Mouse (Mus musculus) stomach, postnatal 0 days (tissue): ENCODE results near the gene Olfr1441. TPM values are rescaled to one million over a fixed set of nuclear protein-coding genes. Genes with fewer than 3 reads are reported as not detected.

Experiments
- ATAC-seq: fragments of 200-750 bp; cut with Nextera tagmentation; 2 replicates; pipeline ENCODE4 v1.8.0; 2017; ENCODE audit not compliant: low FRiP score, low TSS enrichment
- DNase-seq: peaks from one replicate; pipeline ENCODE4 v3.0.0-alpha.2; 2016; ENCODE audit warnings: low spot score
- H3K27ac ChIP-seq: fragments of 300-500 bp; sonication (generic); replicated peaks from 2 replicates; pipeline ENCODE4 v1.5.1; 2014; ENCODE audit warnings: mild to moderate bottlenecking, control low read depth
- H3K27me3 ChIP-seq: fragments of 300-500 bp; sonication (generic); 2 replicates; pipeline ENCODE4 v1.6.1; 2014; ENCODE audit warnings: low read length; ENCODE audit not compliant: control insufficient read depth, insufficient read depth
- H3K36me3 ChIP-seq: fragments of 300-500 bp; sonication (generic); 2 replicates; pipeline ENCODE4 v1.6.1; 2014; ENCODE audit warnings: low read length, mixed read lengths; ENCODE audit not compliant: control insufficient read depth, insufficient read depth
- H3K4me1 ChIP-seq: fragments of 300-500 bp; sonication (generic); replicated peaks from 2 replicates; pipeline ENCODE4 v1.6.1; 2014; ENCODE audit warnings: antibody characterized with exemption; ENCODE audit not compliant: control insufficient read depth, insufficient read depth
- H3K4me2 ChIP-seq: fragments of 300-500 bp; sonication (generic); replicated peaks from 2 replicates; pipeline ENCODE4 v1.6.1; 2014; ENCODE audit warnings: low read depth, mild to moderate bottlenecking, control low read depth, moderate library complexity
- H3K4me3 ChIP-seq: fragments of 300-500 bp; sonication (generic); 2 replicates; pipeline ENCODE4 v1.5.1; 2014; ENCODE audit warnings: low read depth, low read length, control low read depth
- H3K9ac ChIP-seq: fragments of 300-500 bp; sonication (generic); 2 replicates; pipeline ENCODE4 v1.6.1; 2014; ENCODE audit warnings: mild to moderate bottlenecking, low read length, control low read depth, mixed read lengths
- H3K9me3 ChIP-seq: fragments of 300-500 bp; sonication (generic); 2 replicates; pipeline ENCODE4 v1.6.1; 2016; ENCODE audit warnings: low read length; ENCODE audit not compliant: control insufficient read depth
- CTCF ChIP-seq: IDR thresholded peaks from 2 replicates; pipeline ENCODE4 v1.5.1; 2016; ENCODE audit warnings: antibody characterized with exemption, low read depth, mild to moderate bottlenecking, moderate library complexity
- EP300 ChIP-seq: optimal IDR thresholded peaks from 2 replicates; pipeline ENCODE3; 2016; ENCODE audit warnings: antibody characterized with exemption
- WGBS: fragments of 180-500 bp; shearing (Covaris S2); extraction: QIAGEN DNeasy Blood & Tissue Kit; methylation state at CpG from one replicate; pipeline ENCODE4 v1.1.7; 2014; 5-methylcytosine and 5-hydroxymethylcytosine counted together
- polyA plus RNA-seq: library from polyadenylated mRNA; unstranded; fragments of >200 nt; fragmentation: Nextera tagmentation; extraction: Ambion mirVana; gene quantifications from 2 replicates; pipeline ENCODE4 v1.2.1, GENCODE M21; 2015

Olfr1441 gene
- polyA plus RNA-seq, 1 experiment from 2014 or later: not detected

DNA sequence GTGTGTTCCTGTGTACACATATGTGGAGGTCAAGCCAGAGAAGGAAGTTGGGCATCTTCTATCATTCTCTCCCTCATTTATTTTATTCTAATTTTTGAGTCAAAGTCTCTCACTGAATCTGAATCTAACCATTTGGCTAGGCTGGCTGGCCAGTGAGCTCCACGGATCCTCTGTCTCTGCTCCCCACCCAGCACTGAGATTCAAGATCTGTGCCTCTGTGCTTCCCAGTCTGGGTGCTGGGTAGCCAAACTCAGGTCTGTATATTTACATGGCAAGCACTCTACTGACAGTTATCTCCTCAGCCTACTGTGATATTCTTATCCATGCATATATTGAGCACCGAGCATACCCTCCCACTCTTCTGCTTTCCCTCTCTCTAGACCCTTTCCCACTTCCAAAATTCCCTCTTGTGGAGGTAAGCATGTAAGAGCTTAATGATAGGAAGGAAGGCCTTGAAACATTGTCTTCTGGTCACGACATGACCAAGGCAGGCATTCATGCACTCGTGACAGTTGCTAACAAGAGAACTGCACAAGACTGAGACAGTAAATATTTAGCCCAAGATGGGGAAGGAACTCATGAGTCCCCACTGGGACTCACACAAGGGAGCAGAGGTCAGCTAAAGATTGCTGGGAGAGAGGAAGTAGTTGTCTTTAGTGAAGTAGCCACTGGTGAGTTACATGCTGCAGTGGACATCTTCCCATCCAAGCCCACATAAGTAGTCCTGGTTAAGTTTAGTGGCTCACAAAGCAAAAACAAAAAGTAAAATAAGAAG lies 18.7 kb downstream of the Olfr1441 start:
- ATAC-seq (no peak), DNase-seq (no peak)
- no peaks in the 10 kb centered on the region for H3K36me3 ChIP-seq
- no peak for TF ChIP-seq CTCF
- no peak for TF ChIP-seq EP300
- no peak overlapping the region for H3K4me3 ChIP-seq
- 68% methylated on average over 4 of the region's 4 CpGs for WGBS
- no peak overlapping the region for H3K9ac ChIP-seq
- H3K9me3 ChIP-seq: no peaks in the 10 kb centered on the region
- H3K27ac ChIP-seq: no peak overlapping the region
- H3K4me1 ChIP-seq: no peaks in the 10 kb centered on the region
- H3K27me3 ChIP-seq: no peaks in the 10 kb centered on the region
- H3K4me2 ChIP-seq: no peak overlapping the region

DNA sequence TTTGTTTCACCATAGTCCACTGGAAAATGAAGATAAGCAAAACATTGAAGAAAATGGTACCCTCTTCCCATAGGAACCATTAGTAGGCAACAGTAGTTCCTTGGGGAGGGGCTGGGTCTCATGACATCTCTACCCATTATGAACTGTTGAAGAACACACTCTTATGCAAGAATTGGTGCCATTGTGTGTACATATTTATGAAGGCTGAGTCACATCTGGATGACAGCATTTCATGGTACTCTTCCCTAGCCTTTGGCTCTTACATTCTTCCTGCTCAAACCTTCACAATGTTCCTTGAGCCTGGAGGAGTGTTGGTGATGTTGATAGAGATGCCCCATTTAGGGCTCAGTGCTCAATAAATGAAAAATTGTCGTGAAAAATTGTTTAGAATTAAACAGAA lies 22.3 kb downstream of the Olfr1441 start:
- Histone ChIP-seq H3K4me2 (no peak overlapping the region), H3K9me3 (no peaks in the 10 kb centered on the region), H3K4me3 (no peak overlapping the region), H3K4me1 (no peaks in the 10 kb centered on the region), H3K27ac (no peak overlapping the region), H3K27me3 (no peaks in the 10 kb centered on the region), H3K36me3 (no peaks in the 10 kb centered on the region), H3K9ac (no peak overlapping the region)
- ATAC-seq (no peak), DNase-seq (no peak)
- 54% methylated on average over 1 of the region's 1 CpGs for WGBS
- TF ChIP-seq CTCF: no peak
- TF ChIP-seq EP300: no peak

DNA sequence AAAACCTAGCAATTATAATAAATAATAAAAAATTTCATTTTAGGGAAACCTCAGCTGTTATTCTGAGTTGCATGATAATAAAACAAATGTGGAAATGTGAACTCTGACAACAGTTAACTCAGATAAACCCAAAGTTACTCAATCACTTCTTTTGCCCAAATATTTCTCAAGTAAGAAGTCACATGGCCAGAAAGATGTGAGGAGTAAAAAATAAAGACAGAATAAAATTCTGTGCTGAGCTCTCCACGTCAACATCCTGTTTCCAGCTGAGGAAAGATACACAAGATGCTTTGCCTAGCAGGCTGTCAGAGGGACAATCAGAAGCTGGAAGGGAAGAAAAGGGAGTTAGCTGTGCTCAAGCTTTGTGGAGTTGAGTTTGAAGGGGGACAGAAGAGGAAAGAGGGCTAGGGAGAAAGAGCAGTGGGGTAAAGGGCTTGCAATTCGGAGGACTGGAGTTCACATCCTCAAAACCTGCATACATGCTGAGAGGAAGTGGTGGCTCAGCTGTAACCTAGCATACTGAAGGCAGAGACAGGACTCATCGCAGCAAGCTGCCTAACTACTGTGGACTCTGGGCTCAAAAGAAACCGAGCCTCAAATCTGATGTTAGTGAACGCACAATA lies 23.0 kb downstream of the Olfr1441 start:
- ATAC-seq (no peak), DNase-seq (no peak)
- H3K27ac ChIP-seq: no peak overlapping the region
- H3K4me1 ChIP-seq: no peaks in the 10 kb centered on the region
- H3K9me3 ChIP-seq: no peaks in the 10 kb centered on the region
- H3K27me3 ChIP-seq: no peaks in the 10 kb centered on the region
- TF ChIP-seq EP300 (no peak), CTCF (no peak)
- H3K36me3 ChIP-seq: no peaks in the 10 kb centered on the region
- no peak overlapping the region for H3K9ac ChIP-seq
- 63% methylated on average over 5 of the region's 5 CpGs for WGBS
- H3K4me3 ChIP-seq: no peak overlapping the region
- H3K4me2 ChIP-seq: no peak overlapping the region

GRCm38 (mm10) chr19:12442560-12442959 lies 25.3 kb downstream of the Olfr1441 start:
- ATAC-seq (no peak), DNase-seq (no peak)
- H3K4me2 ChIP-seq: no peak overlapping the region
- no peak overlapping the region for H3K4me3 ChIP-seq
- H3K27me3 ChIP-seq: no peaks in the 10 kb centered on the region
- no peak overlapping the region for H3K9ac ChIP-seq
- no peaks in the 10 kb centered on the region for H3K36me3 ChIP-seq
- H3K9me3 ChIP-seq: no peaks in the 10 kb centered on the region
- 80% methylated on average over 4 of the region's 4 CpGs for WGBS
- H3K4me1 ChIP-seq: no peaks in the 10 kb centered on the region
- TF ChIP-seq CTCF (no peak), EP300 (no peak)
- H3K27ac ChIP-seq: no peak overlapping the region

- Histone ChIP-seq H3K4me3 (no peak overlapping the region), H3K9ac (no peak overlapping the region)
- 70% methylated on average over 3 of the region's 3 CpGs for WGBS
These were observed 27.8 kb downstream of the Olfr1441 start for GRCm38 (mm10) chr19:12445014-12445413.

DNA sequence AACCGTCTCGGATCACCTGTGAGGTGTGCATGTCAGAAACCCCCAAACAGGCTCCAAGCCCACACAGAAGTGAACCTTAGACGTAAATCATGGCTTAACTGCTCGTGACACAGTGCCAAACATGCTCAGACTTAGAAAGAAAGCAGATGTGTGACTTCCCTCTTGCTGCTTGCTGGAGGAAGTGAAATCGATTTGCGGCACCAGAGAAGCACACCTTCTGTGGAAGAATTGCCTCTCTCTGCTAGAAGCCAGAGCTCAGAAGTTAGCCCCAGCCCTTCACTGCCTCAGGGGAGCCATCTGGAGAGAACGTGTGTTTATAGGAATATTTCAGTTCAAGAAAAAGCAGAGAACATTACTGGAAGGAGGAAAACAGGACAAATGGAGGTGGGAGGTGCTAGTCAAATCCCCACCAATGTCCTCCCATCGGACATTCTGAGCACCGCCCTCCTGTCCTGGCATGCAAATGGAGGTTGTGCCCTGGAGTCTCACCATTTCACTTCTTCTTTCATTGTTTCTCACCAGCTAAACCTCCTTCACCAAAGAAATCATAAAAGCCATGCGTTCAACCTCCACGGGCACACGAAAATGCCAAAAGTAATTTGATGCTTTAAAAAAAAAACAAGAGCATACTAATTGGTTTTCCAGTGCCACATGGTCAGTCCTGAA lies 40.3 kb downstream of the Olfr1441 start:
- Histone ChIP-seq H3K4me1 (no peaks in the 10 kb centered on the region), H3K4me2 (no peak overlapping the region; the same call in 1 of the 2 replicates), H3K27ac (no peak overlapping the region), H3K9me3 (no peaks in the 10 kb centered on the region), H3K9ac (no peak overlapping the region), H3K36me3 (no peaks in the 10 kb centered on the region), H3K27me3 (no peaks in the 10 kb centered on the region), H3K4me3 (no peak overlapping the region)
- ATAC-seq (no peak), DNase-seq (no peak)
- 0 out of 2 replicates have a peak, but pooled peaks have one; percentile 4 for TF ChIP-seq CTCF
- no peak for TF ChIP-seq EP300
- 47% methylated on average over 12 of the region's 12 CpGs for WGBS

More at GRCm38 (mm10) chr19:12445014-12445413, 27.8 kb downstream of the Olfr1441 start:
- H3K9me3 ChIP-seq: no peaks in the 10 kb centered on the region
- no peak overlapping the region for H3K27ac ChIP-seq
- ATAC-seq: no peak
- no peak overlapping the region for H3K4me2 ChIP-seq
- no peaks in the 10 kb centered on the region for H3K4me1 ChIP-seq
- H3K27me3 ChIP-seq: no peaks in the 10 kb centered on the region
- no peak for TF ChIP-seq EP300
- TF ChIP-seq CTCF: no peak
- no peak for DNase-seq
- no peaks in the 10 kb centered on the region for H3K36me3 ChIP-seq
